Mouse (Mus musculus): ENCODE results near the gene Lrba. TPM values are rescaled to one million over a fixed set of nuclear protein-coding genes. Genes with fewer than 3 reads are reported as not detected.

Lrba gene
- total and polyA plus RNA-seq, 3 experiments, result 9.7 to 24.3 (median 22.5) TPM

DNA sequence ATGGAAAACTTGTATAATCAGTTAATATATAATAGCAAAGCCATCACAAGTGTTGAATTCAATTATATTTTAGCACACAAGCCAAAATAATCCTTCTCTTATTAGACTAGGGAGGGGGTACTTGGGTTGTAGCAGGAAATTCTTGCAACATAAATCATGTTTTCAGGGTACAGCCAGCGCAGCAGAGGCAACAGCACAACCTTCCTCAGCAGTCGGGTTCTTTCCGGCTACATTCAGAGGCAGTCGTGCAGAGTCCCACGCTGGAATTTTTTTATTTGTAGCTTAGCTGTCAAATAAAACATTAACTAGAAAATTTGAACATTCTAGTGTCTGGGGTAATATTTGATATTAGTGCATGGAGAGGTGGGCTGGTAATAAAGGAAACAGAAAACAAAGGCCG, 529.7 kb downstream of the Lrba start:
- no peak overlapping the region for H3K27ac ChIP-seq
- no peaks in the 10 kb centered on the region for H3K4me1 ChIP-seq (ENCODE audit: control insufficient read depth, insufficient read depth, low read length)
- no peaks in the 10 kb centered on the region for H3K36me3 ChIP-seq (ENCODE audit: control insufficient read depth, insufficient read depth, low read length)
- H3K9ac ChIP-seq (ENCODE audit: low read depth, low read length), result no peak overlapping the region
- no peaks in the 10 kb centered on the region for H3K27me3 ChIP-seq (ENCODE audit: control insufficient read depth, insufficient read depth, low read length)
- H3K4me3 ChIP-seq, result no peak overlapping the region
- TF ChIP-seq CTCF (IDR thresholded peaks at IDR 0.05) (no peak), EP300 (IDR thresholded peaks at IDR 0.05; ENCODE audit: insufficient read depth, low read depth, low read length) (no peak), POLR2A (IDR thresholded peaks at IDR 0.05; ENCODE audit: insufficient read depth, low read depth, low read length) (no peak)
- H3K79me2 ChIP-seq (replicated peaks; ENCODE audit: control insufficient read depth, insufficient read depth, low read length), result no peaks in the 10 kb centered on the region
- intact Hi-C loops (cut with DNase I), result no loop called here
- WGBS, result 60% methylated on average over 6 of the region's 6 CpGs
- no peak for DNase-seq

DNA sequence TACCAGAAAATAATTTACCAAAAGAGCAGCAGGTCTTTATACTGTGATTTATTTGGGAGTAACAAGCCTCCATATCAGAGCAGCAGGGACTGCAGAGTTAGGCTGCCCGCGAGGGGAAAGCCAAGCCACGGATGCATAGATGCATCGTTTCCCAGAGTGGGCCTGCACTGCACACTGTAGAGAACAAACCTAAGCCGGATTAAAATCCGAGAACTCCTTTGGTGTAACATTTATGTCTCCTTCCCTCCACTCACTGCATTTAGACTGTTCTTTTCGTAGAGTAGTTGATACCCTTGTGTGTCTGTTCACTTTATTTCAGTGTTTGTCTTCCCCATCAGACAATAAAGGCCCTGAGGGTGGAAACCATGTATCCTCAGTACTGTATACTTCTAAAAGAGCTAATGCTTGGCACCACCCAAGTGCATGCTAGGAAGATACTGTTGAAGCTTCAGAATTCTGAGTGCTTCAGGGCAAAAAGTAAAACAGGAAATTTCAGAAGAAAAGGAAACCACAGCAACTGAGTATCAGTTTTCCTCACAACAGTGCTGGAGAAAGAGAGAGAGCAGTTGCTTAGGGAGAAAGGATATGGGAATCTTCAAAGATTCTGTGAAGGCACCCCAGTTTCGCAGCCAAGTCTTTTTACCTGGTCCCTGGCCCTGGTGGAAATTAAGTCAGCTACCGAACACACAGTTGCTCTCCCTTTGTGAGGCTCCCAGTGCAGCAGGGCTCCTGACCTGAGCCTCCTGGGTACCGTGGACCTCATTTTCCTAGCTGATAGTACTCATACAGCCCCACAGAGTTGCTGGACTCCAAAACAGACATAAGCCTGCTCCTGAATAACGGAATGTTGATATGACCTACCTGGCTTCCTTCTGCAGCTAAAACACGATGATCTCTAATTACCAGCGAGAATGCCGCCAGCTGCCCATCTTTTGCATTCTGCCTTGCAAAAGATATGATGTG, 530.4 kb downstream of the Lrba start:
- 81% methylated on average over 14 of the region's 14 CpGs for WGBS
- DNase-seq, result no peak

GRCm38 (mm10) chr3:86756548-86756947, 532.1 kb downstream of the Lrba start:
- whole genome bisulfite sequencing, result 83% methylated on average over 1 of the region's 1 CpGs
- no peak for DNase-seq

More for the DNA sequence above, 530.4 kb downstream of the Lrba start:
- H3K27ac ChIP-seq, result no peak overlapping the region
- H3K36me3 ChIP-seq (ENCODE audit: control insufficient read depth, insufficient read depth, low read length), result no peaks in the 10 kb centered on the region
- H3K4me3 ChIP-seq, result no peak overlapping the region
- no peaks in the 10 kb centered on the region for H3K27me3 ChIP-seq (ENCODE audit: control insufficient read depth, insufficient read depth, low read length)
- intact Hi-C loops (cut with DNase I), result no loop called here
- no peak overlapping the region for H3K9ac ChIP-seq (ENCODE audit: low read depth, low read length)
- TF ChIP-seq EP300 (IDR thresholded peaks at IDR 0.05; ENCODE audit: insufficient read depth, low read depth, low read length) (no peak), CTCF (IDR thresholded peaks at IDR 0.05) (no peak), POLR2A (IDR thresholded peaks at IDR 0.05; ENCODE audit: insufficient read depth, low read depth, low read length) (no peak)
- H3K79me2 ChIP-seq (replicated peaks; ENCODE audit: control insufficient read depth, insufficient read depth, low read length), result no peaks in the 10 kb centered on the region
- no peaks in the 10 kb centered on the region for H3K4me1 ChIP-seq (ENCODE audit: control insufficient read depth, insufficient read depth, low read length)

GRCm38 (mm10) chr3:86758727-86759126, 534.2 kb downstream of the Lrba start:
- Histone ChIP-seq H3K27ac (peak overlapping the region; percentile 66), H3K27me3 (ENCODE audit: control insufficient read depth, insufficient read depth, low read length) (no peaks in the 10 kb centered on the region), H3K4me3 (peak overlapping the region; percentile 4; the same call in 1 of the 2 replicates), H3K9ac (ENCODE audit: low read depth, low read length) (no peak overlapping the region), H3K36me3 (ENCODE audit: control insufficient read depth, insufficient read depth, low read length) (no peaks in the 10 kb centered on the region), H3K4me1 (ENCODE audit: control insufficient read depth, insufficient read depth, low read length) (no peaks in the 10 kb centered on the region), H3K79me2 (replicated peaks; ENCODE audit: control insufficient read depth, insufficient read depth, low read length) (no peaks in the 10 kb centered on the region)
- 54% methylated on average over 6 of the region's 6 CpGs for WGBS
- intact Hi-C loops (cut with DNase I), result no loop called here
- DNase-seq, result no peak
- TF ChIP-seq EP300 (IDR thresholded peaks at IDR 0.05; ENCODE audit: insufficient read depth, low read depth, low read length) (no peak), POLR2A (IDR thresholded peaks at IDR 0.05; ENCODE audit: insufficient read depth, low read depth, low read length) (no peak), CTCF (IDR thresholded peaks at IDR 0.05) (no peak)

More at GRCm38 (mm10) chr3:86756548-86756947, 532.1 kb downstream of the Lrba start:
- no peaks in the 10 kb centered on the region for H3K27me3 ChIP-seq (ENCODE audit: control insufficient read depth, insufficient read depth, low read length)
- H3K4me1 ChIP-seq (ENCODE audit: control insufficient read depth, insufficient read depth, low read length), result no peaks in the 10 kb centered on the region
- H3K27ac ChIP-seq, result no peak overlapping the region
- H3K79me2 ChIP-seq (replicated peaks; ENCODE audit: control insufficient read depth, insufficient read depth, low read length), result no peaks in the 10 kb centered on the region
- H3K4me3 ChIP-seq, result no peak overlapping the region
- intact Hi-C loops (cut with DNase I), result no loop called here
- H3K36me3 ChIP-seq (ENCODE audit: control insufficient read depth, insufficient read depth, low read length), result no peaks in the 10 kb centered on the region
- no peak overlapping the region for H3K9ac ChIP-seq (ENCODE audit: low read depth, low read length)
- TF ChIP-seq POLR2A (IDR thresholded peaks at IDR 0.05; ENCODE audit: insufficient read depth, low read depth, low read length) (no peak), EP300 (IDR thresholded peaks at IDR 0.05; ENCODE audit: insufficient read depth, low read depth, low read length) (no peak), CTCF (IDR thresholded peaks at IDR 0.05) (no peak)

DNA sequence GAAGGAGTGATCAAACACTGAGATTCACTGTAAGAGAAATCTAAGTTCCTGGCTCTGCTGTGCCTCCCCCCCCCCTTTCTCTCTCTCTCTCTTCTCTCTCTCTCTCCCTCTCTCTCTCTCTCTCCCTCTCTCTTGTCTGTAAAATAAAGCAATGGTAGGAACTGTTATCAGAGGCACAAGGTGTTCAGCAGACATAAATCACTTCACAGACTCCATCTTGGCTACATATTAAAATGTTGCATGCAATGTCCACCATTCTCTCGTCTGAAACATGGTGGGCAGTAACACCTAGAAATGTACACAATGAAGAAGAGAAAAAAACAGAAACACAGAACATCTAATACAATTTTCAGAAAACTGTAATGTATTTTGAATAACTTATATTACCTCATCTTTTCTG, 534.9 kb downstream of the Lrba start:
- Histone ChIP-seq H3K79me2 (replicated peaks; ENCODE audit: control insufficient read depth, insufficient read depth, low read length) (no peaks in the 10 kb centered on the region), H3K27ac (no peak overlapping the region), H3K4me3 (no peak overlapping the region), H3K27me3 (ENCODE audit: control insufficient read depth, insufficient read depth, low read length) (no peaks in the 10 kb centered on the region), H3K9ac (ENCODE audit: low read depth, low read length) (no peak overlapping the region), H3K4me1 (ENCODE audit: control insufficient read depth, insufficient read depth, low read length) (no peaks in the 10 kb centered on the region), H3K36me3 (ENCODE audit: control insufficient read depth, insufficient read depth, low read length) (no peaks in the 10 kb centered on the region)
- DNase-seq, result no peak
- 89% methylated on average over 1 of the region's 1 CpGs for WGBS
- intact Hi-C loops (cut with DNase I), result no loop called here
- TF ChIP-seq EP300 (IDR thresholded peaks at IDR 0.05; ENCODE audit: insufficient read depth, low read depth, low read length) (no peak), CTCF (IDR thresholded peaks at IDR 0.05) (no peak), POLR2A (IDR thresholded peaks at IDR 0.05; ENCODE audit: insufficient read depth, low read depth, low read length) (no peak)

DNA sequence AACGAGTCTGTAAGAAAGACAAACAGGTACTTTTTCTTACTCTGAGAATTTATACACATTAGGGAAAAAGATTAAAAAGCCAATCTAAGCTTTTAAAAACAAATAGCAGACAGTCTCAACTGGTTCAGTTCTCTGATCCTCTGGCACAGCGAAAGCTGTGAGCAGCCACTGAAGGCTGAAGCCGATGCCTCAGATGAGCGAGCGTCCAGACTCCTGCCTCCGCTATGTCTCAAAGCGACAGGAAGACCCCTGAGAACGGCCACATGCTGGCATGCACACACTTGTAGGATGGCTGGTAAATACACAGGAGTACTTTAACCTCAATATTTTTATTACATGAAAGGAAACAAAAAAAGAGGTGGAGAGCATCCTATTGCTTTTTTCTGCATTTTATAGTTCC, 535.4 kb downstream of the Lrba start:
- H3K9ac ChIP-seq (ENCODE audit: low read depth, low read length), result no peak overlapping the region
- intact Hi-C loops (cut with DNase I), result loop anchor here (5.0 to 10.0 kb wide), 2 partner anchors 435 to 493 kb away; no protein-coding TSS in a partner anchor
- H3K36me3 ChIP-seq (ENCODE audit: control insufficient read depth, insufficient read depth, low read length), result no peaks in the 10 kb centered on the region
- TF ChIP-seq CTCF (IDR thresholded peaks at IDR 0.05) (no peak), POLR2A (IDR thresholded peaks at IDR 0.05; ENCODE audit: insufficient read depth, low read depth, low read length) (no peak), EP300 (IDR thresholded peaks at IDR 0.05; ENCODE audit: insufficient read depth, low read depth, low read length) (no peak)
- H3K79me2 ChIP-seq (replicated peaks; ENCODE audit: control insufficient read depth, insufficient read depth, low read length), result no peaks in the 10 kb centered on the region
- H3K27ac ChIP-seq, result no peak overlapping the region
- H3K27me3 ChIP-seq (ENCODE audit: control insufficient read depth, insufficient read depth, low read length), result no peaks in the 10 kb centered on the region
- WGBS, result 86% methylated on average over 8 of the region's 8 CpGs
- no peak overlapping the region for H3K4me3 ChIP-seq
- H3K4me1 ChIP-seq (ENCODE audit: control insufficient read depth, insufficient read depth, low read length), result no peaks in the 10 kb centered on the region
- no peak for DNase-seq
